Mouse (Mus musculus) embryonic stem cell, embryonic (primary cell): Measurements from ENCODE around the gene Hid1.

ENCODE experiments used
- CTCF ChIA-PET, 4 experiments: fragments of 300-600 bp in 2 of 4; fragments of 350-600 bp in 2 of 4; sonication (Branson Sonifier 250); formaldehyde crosslinking; loops; one replicate each; lab custom pipeline; 2022; ENCODE audit warnings: inconsistent platforms in 2 of 4; lab: Charles Lee
- POLR2A ChIA-PET, 4 experiments: fragments of 300-600 bp in 2 of 4; fragments of 350-600 bp in 2 of 4; sonication (Branson Sonifier 250); formaldehyde crosslinking; loops; one replicate each; lab custom pipeline; 2022; ENCODE audit warnings: antibody characterized with exemption in 4 of 4, inconsistent platforms in 1 of 4; lab: Charles Lee

Gene Hid1

GRCm38 (mm10) chr11:115382891-115383290, 15.3 kb upstream of the Hid1 start:
- CTCF ChIA-PET: interaction anchor here in 3 of 4 experiments (0.6 to 2.0 kb wide), 5 partner anchors 11 to 302 kb away, joined by 3 to 6 read pairs (median 3); no protein-coding TSS in a partner anchor
- POLR2A ChIA-PET: interaction anchor here in 3 of 4 experiments (0.6 to 4.7 kb wide), 14 partner anchors 8 to 232 kb away, joined by 3 to 44 read pairs (median 4); partner anchors contain the start of genes Armc7 (in 1 of the 3), Hid1 (in 1 of the 3), Jpt1 (in 1 of the 3) and Mrpl58 (in 1 of the 3)

- ChIA-PET CTCF (interaction anchor here (0.5 to 2.0 kb wide), 23 partner anchors 8 to 534 kb away, joined by 3 to 17 read pairs (median 3); partner anchors contain the start of genes Hid1 (in 2 of the 4), Armc7 (in 1 of the 4), Fdxr (in 1 of the 4) and Mrpl58 (in 1 of the 4)), POLR2A (interaction anchor here in 3 of 4 experiments (0.6 to 4.7 kb wide), 51 partner anchors 8 to 643 kb away, joined by 3 to 44 read pairs (median 4); partner anchors contain the start of genes Mrpl58 (in 3 of the 3), Armc7 (in 2 of the 3), Fdxr (in 2 of the 3) and Hid1 (in 2 of the 3))
These were observed 14.4 kb upstream of the Hid1 start, which contains the start of gene Cdr2l for GRCm38 (mm10) chr11:115381743-115382539. Cdr2l (plus strand) TSS chr11:115381916.

GRCm38 (mm10) chr11:115381276-115381675, 13.7 kb upstream of the Hid1 start:
- POLR2A ChIA-PET: interaction anchor here in 3 of 4 experiments (0.6 to 4.7 kb wide), 47 partner anchors 9 to 643 kb away, joined by 3 to 44 read pairs (median 4); partner anchors contain the start of genes Mrpl58 (in 3 of the 3), Armc7 (in 2 of the 3), Fdxr (in 2 of the 3) and Hid1 (in 2 of the 3)
- CTCF ChIA-PET: interaction anchor here (0.6 to 2.0 kb wide), 20 partner anchors 9 to 1316 kb away, joined by 3 to 8 read pairs (median 3); partner anchors contain the start of genes Hid1 (in 2 of the 4), Armc7 (in 1 of the 4), Fdxr (in 1 of the 4) and Mrpl58 (in 1 of the 4)

GRCm38 (mm10) chr11:115377854-115378253, 10.3 kb upstream of the Hid1 start:
- CTCF ChIA-PET: interaction anchor here (0.5 to 1.0 kb wide), 6 partner anchors 10 to 150 kb away, joined by 3 to 4 read pairs (median 3); partner anchors contain the start of gene Hid1 (in 1 of the 4)
- POLR2A ChIA-PET: interaction anchor here in 1 of 4 experiments (1.0 to 1.2 kb wide), 4 partner anchors 11 to 35 kb away, joined by 3 to 6 read pairs (median 4); partner anchors contain the start of gene Hid1

GRCm38 (mm10) chr11:115377254-115377653, 9.7 kb upstream of the Hid1 start:
- CTCF ChIA-PET: interaction anchor here in 3 of 4 experiments (0.5 to 1.0 kb wide), 4 partner anchors 9 to 151 kb away, joined by 3 to 4 read pairs (median 3); partner anchors contain the start of gene Hid1 (in 1 of the 3)
- POLR2A ChIA-PET: interaction anchor here in 2 of 4 experiments (0.6 to 1.0 kb wide), 4 partner anchors 13 to 42 kb away, joined by 3 to 6 read pairs (median 3); partner anchors contain the start of gene Otop3 (in 1 of the 2)

- ChIA-PET CTCF (no interaction called here), POLR2A (interaction anchor here in 3 of 4 experiments (0.6 to 1.0 kb wide), 3 partner anchors 12 to 42 kb away, joined by 3 to 4 read pairs (median 3); partner anchors contain the start of gene Otop3 (in 1 of the 3))
These were observed 9.2 kb upstream of the Hid1 start for GRCm38 (mm10) chr11:115376722-115377121.

GRCm38 (mm10) chr11:115374695-115375425, 7.3 kb upstream of the Hid1 start:
- CTCF ChIA-PET: interaction anchor here in 2 of 4 experiments (0.6 to 1.3 kb wide), 2 partner anchors 118 to 150 kb away, joined by 3 to 4 read pairs; no protein-coding TSS in a partner anchor
- POLR2A ChIA-PET: interaction anchor here (0.6 to 1.2 kb wide), 7 partner anchors 8 to 439 kb away, joined by 3 to 5 read pairs (median 4); partner anchors contain the start of gene Caskin2 (in 1 of the 4)

GRCm38 (mm10) chr11:115373805-115374694, 6.5 kb upstream of the Hid1 start:
- ChIA-PET POLR2A (interaction anchor here (0.6 to 1.2 kb wide), 6 partner anchors 9 to 439 kb away, joined by 3 to 5 read pairs (median 4); partner anchors contain the start of gene Caskin2 (in 1 of the 4)), CTCF (interaction anchor here in 1 of 4 experiments (0.6 kb wide), 1 partner anchor 118 kb away, joined by 4 read pairs; no protein-coding TSS in a partner anchor)

- ChIA-PET POLR2A (no interaction called here), CTCF (no interaction called here)
These were observed 5.2 kb upstream of the Hid1 start for GRCm38 (mm10) chr11:115372737-115373136.

GRCm38 (mm10) chr11:115372015-115372414, 4.5 kb upstream of the Hid1 start:
- ChIA-PET CTCF (no interaction called here), POLR2A (no interaction called here)

GRCm38 (mm10) chr11:115371354-115371753, 3.8 kb upstream of the Hid1 start:
- ChIA-PET POLR2A (interaction anchor here in 1 of 4 experiments (0.6 kb wide), 1 partner anchor 25 kb away, joined by 3 read pairs; no protein-coding TSS in a partner anchor), CTCF (interaction anchor here in 1 of 4 experiments (1.0 kb wide), 1 partner anchor 17 kb away, joined by 3 read pairs; no protein-coding TSS in a partner anchor)

- POLR2A ChIA-PET: interaction anchor here in 2 of 4 experiments (0.5 to 1.3 kb wide), 3 partner anchors 24 to 338 kb away, joined by 3 to 4 read pairs (median 3); partner anchors contain the start of gene Grb2 (in 1 of the 2)
These were observed 2.8 kb upstream of the Hid1 start for GRCm38 (mm10) chr11:115370368-115370767.

GRCm38 (mm10) chr11:115366706-115367394, 706 bp downstream of the Hid1 start:
- CTCF ChIA-PET: interaction anchor here (0.5 to 3.0 kb wide), 22 partner anchors 9 to 1895 kb away, joined by 3 to 23 read pairs (median 4); partner anchors contain the start of gene Cdr2l (in 2 of the 4)

More at GRCm38 (mm10) chr11:115370368-115370767, 2.8 kb upstream of the Hid1 start:
- CTCF ChIA-PET: interaction anchor here in 2 of 4 experiments (1.0 to 1.4 kb wide), 3 partner anchors 11 to 16 kb away, joined by 3 to 4 read pairs (median 4); no protein-coding TSS in a partner anchor

GRCm38 (mm10) chr11:115366039-115366705, 1.4 kb downstream of the Hid1 start:
- ChIA-PET POLR2A (interaction anchor here (0.6 to 2.1 kb wide), 13 partner anchors 10 to 581 kb away, joined by 3 to 11 read pairs (median 4); partner anchors contain the start of genes Jpt1 (in 2 of the 4), Cdr2l (in 1 of the 4) and Fdxr (in 1 of the 4)), CTCF (interaction anchor here (0.5 to 3.0 kb wide), 19 partner anchors 8 to 1896 kb away, joined by 3 to 23 read pairs (median 5); partner anchors contain the start of gene Cdr2l (in 2 of the 4))

More at GRCm38 (mm10) chr11:115366706-115367394, 706 bp downstream of the Hid1 start:
- POLR2A ChIA-PET: interaction anchor here (0.6 to 2.6 kb wide), 19 partner anchors 8 to 658 kb away, joined by 3 to 11 read pairs (median 4); partner anchors contain the start of genes Cdr2l (in 2 of the 4), Jpt1 (in 2 of the 4), Fdxr (in 1 of the 4) and Slc9a3r1 (in 1 of the 4)
